Mouse (Mus musculus) spleen, postnatal 4 days (tissue): Measurements from ENCODE around the gene Orc1.

Experiments used
- DNase-seq, 2 experiments: peaks; one replicate each; pipeline ENCODE4 v3.0.0; 2022; ENCODE audit warnings: low spot score in 2 of 2

Orc1 gene

GRCm38 (mm10) chr4:108578840-108579742 lies at the start of gene Orc1, which contains the start of gene Prpf38a:
Orc1 (plus strand) TSS chr4:108579423.
Prpf38a (minus strand) TSS chr4:108579336.
- peak; percentile 98 for DNase-seq

- no peak for DNase-seq
These were observed 39.5 kb upstream of the Orc1 start for GRCm38 (mm10) chr4:108539701-108540100.

GRCm38 (mm10) chr4:108565026-108565425 lies 14.2 kb upstream of the Orc1 start:
- no peak for DNase-seq

GRCm38 (mm10) chr4:108572644-108573043 lies 6.6 kb upstream of the Orc1 start:
- DNase-seq: no peak

- DNase-seq: no peak
These were observed 654 bp downstream of the Orc1 start for GRCm38 (mm10) chr4:108579743-108580411.

GRCm38 (mm10) chr4:108593376-108593775 lies 14.2 kb downstream of the Orc1 start:
- DNase-seq: no peak

GRCm38 (mm10) chr4:108595785-108596184 lies 16.6 kb downstream of the Orc1 start:
- DNase-seq: no peak

- no peak for DNase-seq
These were observed 19.1 kb downstream of the Orc1 start for GRCm38 (mm10) chr4:108598306-108598705.

- no peak for DNase-seq
These were observed 22.6 kb downstream of the Orc1 start for GRCm38 (mm10) chr4:108601870-108602269.

GRCm38 (mm10) chr4:108608651-108609050 lies 29.4 kb downstream of the Orc1 start:
- no peak for DNase-seq

GRCm38 (mm10) chr4:108610935-108611334 lies 31.7 kb downstream of the Orc1 start:
- no peak for DNase-seq

- DNase-seq: no peak
These were observed 39.4 kb downstream of the Orc1 start for GRCm38 (mm10) chr4:108618586-108618985.

GRCm38 (mm10) chr4:108619165-108619564 lies 39.9 kb downstream of the Orc1 start:
- no peak for DNase-seq

- peak; percentile 87 to 93 for DNase-seq
These were observed 40.5 kb downstream of the Orc1 start, which contains the start of gene Cc2d1b for GRCm38 (mm10) chr4:108619587-108620341. Cc2d1b (plus strand) TSS chr4:108619940.

- DNase-seq: no peak
These were observed 41.3 kb downstream of the Orc1 start for GRCm38 (mm10) chr4:108620536-108620935.

GRCm38 (mm10) chr4:108621504-108621903 lies 42.3 kb downstream of the Orc1 start:
- no peak for DNase-seq

GRCm38 (mm10) chr4:108627066-108627465 lies 47.8 kb downstream of the Orc1 start:
- no peak for DNase-seq

- no peak for DNase-seq
These were observed 50.2 kb downstream of the Orc1 start for GRCm38 (mm10) chr4:108629363-108629880.

- no peak for DNase-seq
These were observed 50.9 kb downstream of the Orc1 start for GRCm38 (mm10) chr4:108630096-108630495.

GRCm38 (mm10) chr4:108631616-108632015 lies 52.4 kb downstream of the Orc1 start:
- DNase-seq: no peak

GRCm38 (mm10) chr4:108633703-108634102 lies 54.5 kb downstream of the Orc1 start:
- no peak for DNase-seq

- no peak for DNase-seq
These were observed 55.5 kb downstream of the Orc1 start for GRCm38 (mm10) chr4:108634696-108635095.
